Mouse (Mus musculus) midbrain, embryonic 13.5 days (tissue): Measurements from ENCODE around the gene Pyroxd1. TPM values are rescaled to one million over a fixed set of nuclear protein-coding genes. Genes with fewer than 3 reads are reported as not detected.
A peak's percentile ranks its signal among the peaks of the same experiment; 100 is the strongest.

Experiments
- ATAC-seq: fragments of 200-750 bp; cut with Nextera tagmentation; 2 replicates; pipeline ENCODE4 v1.8.0; 2017; ENCODE audit warnings: mild to moderate bottlenecking, moderate TSS enrichment, moderate library complexity
- H3K27ac ChIP-seq: fragments of 300-500 bp; sonication (generic); 2 replicates; pipeline ENCODE4 v1.5.1; 2015; ENCODE audit warnings: inconsistent platforms, mild to moderate bottlenecking, moderate library complexity
- H3K27me3 ChIP-seq: fragments of 300-500 bp; sonication (generic); 2 replicates; pipeline ENCODE4 v1.6.1; 2015; ENCODE audit warnings: mild to moderate bottlenecking, inconsistent platforms
- H3K36me3 ChIP-seq: fragments of 300-500 bp; sonication (generic); 2 replicates; pipeline ENCODE4 v1.6.1; 2015; ENCODE audit warnings: mild to moderate bottlenecking, inconsistent platforms
- H3K4me1 ChIP-seq: fragments of 300-500 bp; sonication (generic); replicated peaks from 2 replicates; pipeline ENCODE4 v1.6.1; 2015; ENCODE audit warnings: inconsistent platforms
- H3K4me2 ChIP-seq: fragments of 300-500 bp; sonication (generic); replicated peaks from 2 replicates; pipeline ENCODE4 v1.6.1; 2015; ENCODE audit warnings: moderate library complexity, mild to moderate bottlenecking, inconsistent platforms
- H3K4me3 ChIP-seq: fragments of 300-500 bp; sonication (generic); replicated peaks from 2 replicates; pipeline ENCODE4 v1.5.1; 2015; ENCODE audit warnings: mild to moderate bottlenecking, inconsistent platforms
- H3K9ac ChIP-seq: fragments of 300-500 bp; sonication (generic); replicated peaks from 2 replicates; pipeline ENCODE4 v1.6.1; 2015; ENCODE audit warnings: mild to moderate bottlenecking, inconsistent platforms
- H3K9me3 ChIP-seq: fragments of 300-500 bp; sonication (generic); 2 replicates; pipeline ENCODE4 v1.6.1; 2016; ENCODE audit warnings: mild to moderate bottlenecking, inconsistent platforms
- WGBS: fragments of 180-500 bp; shearing (Covaris S2); methylation state at CpG from one replicate; pipeline ENCODE4 v1.1.7; 2015; 5-methylcytosine and 5-hydroxymethylcytosine counted together
- polyA plus RNA-seq: library from polyadenylated mRNA; unstranded; fragments of >200 nt; fragmentation: Nextera tagmentation; extraction: Ambion mirVana; gene quantifications from 2 replicates; pipeline ENCODE4 v1.2.1, GENCODE M21; 2015

Gene Pyroxd1
- polyA plus RNA-seq, result 24.2 and 28.8 TPM in 2 replicates

DNA sequence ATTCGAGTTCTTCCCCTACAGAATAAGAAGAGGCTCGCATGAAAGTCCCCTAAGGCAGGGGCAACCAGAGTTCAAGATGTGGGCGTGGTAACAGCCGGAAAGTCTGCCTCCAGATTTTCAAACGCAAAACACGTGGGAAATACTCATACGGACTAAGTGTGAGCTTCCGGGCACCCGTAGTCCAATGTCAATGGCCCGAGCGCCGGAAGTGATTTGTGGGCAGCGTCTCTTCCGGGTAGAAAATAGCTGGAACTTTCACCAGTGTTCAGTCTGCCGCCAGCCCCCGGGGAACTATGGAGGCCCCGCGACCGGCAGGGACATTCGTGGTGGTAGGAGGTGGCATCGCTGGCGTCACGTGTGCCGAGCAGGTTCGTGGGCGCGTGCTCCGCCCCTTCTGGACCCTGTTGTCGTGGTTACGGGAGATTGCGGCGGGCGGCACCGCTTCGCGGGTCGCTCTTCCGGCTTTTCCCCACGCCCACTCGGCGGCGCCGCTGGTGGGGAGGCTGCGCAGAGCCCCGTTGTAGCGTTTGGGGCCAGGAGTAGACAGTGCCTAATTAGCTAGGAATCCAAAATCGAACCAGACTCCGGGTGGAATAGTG, at the start of gene Pyroxd1:
TSS of gene Pyroxd1 (plus strand) at position 215 of the 599 bp plus-strand sequence.
- peak; percentile 95 for ATAC-seq
- Histone ChIP-seq H3K9me3 (no peaks in the 10 kb centered on the region), H3K4me3 (peak within 1 kb of the TSS; percentile 66), H3K4me1 (peaks cover 13% of the 10 kb centered on the region), H3K36me3 (peaks cover 26% of the 10 kb centered on the region), H3K4me2 (peak within 1 kb of the TSS; percentile 60), H3K9ac (peak within 1 kb of the TSS; percentile 69), H3K27ac (peak within 1 kb of the TSS; percentile 78), H3K27me3 (no peaks in the 10 kb centered on the region)
- under 1% methylated on average over 48 of the region's 48 CpGs for WGBS

GRCm38 (mm10) chr6:142298098-142298497, 47.4 kb upstream of the Pyroxd1 start, which contains the start of gene Iapp:
Gene Iapp (plus strand): TSS chr6:142298423.
- H3K9me3 ChIP-seq, result no peaks in the 10 kb centered on the region
- H3K4me2 ChIP-seq, result no peak within 1 kb of the TSS
- H3K27ac ChIP-seq, result no peak within 1 kb of the TSS
- WGBS, result 66% methylated on average over 4 of the region's 4 CpGs
- ATAC-seq, result no peak
- no peaks in the 10 kb centered on the region for H3K27me3 ChIP-seq
- H3K9ac ChIP-seq, result no peak within 1 kb of the TSS
- no peak within 1 kb of the TSS for H3K4me3 ChIP-seq
- H3K4me1 ChIP-seq, result no peaks in the 10 kb centered on the region
- no peaks in the 10 kb centered on the region for H3K36me3 ChIP-seq

GRCm38 (mm10) chr6:142305076-142305475, 40.4 kb upstream of the Pyroxd1 start:
- Histone ChIP-seq H3K4me3 (no peak overlapping the region), H3K4me2 (no peak overlapping the region), H3K9me3 (peaks cover 4% of the 10 kb centered on the region), H3K36me3 (no peaks in the 10 kb centered on the region), H3K27me3 (no peaks in the 10 kb centered on the region), H3K27ac (no peak overlapping the region), H3K9ac (no peak overlapping the region), H3K4me1 (no peaks in the 10 kb centered on the region)
- no peak for ATAC-seq

DNA sequence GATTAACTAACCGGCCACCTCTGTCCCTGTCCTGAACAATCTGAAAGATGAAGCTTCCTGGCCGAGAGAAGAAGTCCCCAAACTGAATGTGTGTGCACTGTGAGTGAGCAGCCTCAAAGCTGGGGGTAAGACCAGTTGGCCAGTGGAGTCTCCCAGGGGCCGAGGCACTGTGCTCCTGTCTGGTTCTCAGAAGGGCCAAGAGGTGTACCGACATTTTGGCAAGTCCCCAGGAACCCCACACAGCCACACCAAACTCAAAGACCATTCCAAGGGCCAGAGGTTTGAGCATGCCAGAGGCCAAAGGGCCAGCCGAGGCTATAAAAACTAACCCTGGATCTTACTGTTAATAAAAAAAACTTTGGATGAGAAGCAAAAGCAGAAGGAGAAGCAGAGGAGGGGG, 31.2 kb upstream of the Pyroxd1 start:
- Histone ChIP-seq H3K4me3 (no peak overlapping the region), H3K4me2 (no peak overlapping the region), H3K4me1 (no peaks in the 10 kb centered on the region), H3K36me3 (no peaks in the 10 kb centered on the region), H3K27me3 (no peaks in the 10 kb centered on the region), H3K9ac (no peak overlapping the region), H3K9me3 (peaks cover 4% of the 10 kb centered on the region), H3K27ac (no peak overlapping the region)
- 81% methylated on average over 5 of the region's 5 CpGs for WGBS
- ATAC-seq, result no peak

DNA sequence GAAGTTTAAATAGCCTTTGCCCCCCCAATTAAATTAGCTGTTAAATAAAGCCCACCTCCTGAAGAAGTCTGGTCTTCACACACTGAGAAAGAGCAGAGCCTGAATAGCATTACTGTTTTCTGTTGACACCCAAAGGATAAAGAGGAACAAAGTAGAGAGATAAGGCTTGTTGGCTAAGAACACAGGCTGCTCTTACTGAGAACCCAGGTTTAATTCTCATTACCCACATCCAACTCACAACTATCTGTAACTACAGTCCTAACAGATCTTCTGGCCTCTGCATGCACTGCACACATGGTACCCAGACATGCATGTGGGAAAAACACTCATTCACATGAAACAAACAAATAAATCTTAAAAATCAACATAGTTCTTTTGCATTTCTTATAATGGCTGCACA, 28.3 kb upstream of the Pyroxd1 start:
- Histone ChIP-seq H3K27me3 (no peaks in the 10 kb centered on the region), H3K4me1 (no peaks in the 10 kb centered on the region), H3K4me2 (no peak overlapping the region), H3K27ac (no peak overlapping the region), H3K36me3 (no peaks in the 10 kb centered on the region), H3K4me3 (no peak overlapping the region), H3K9me3 (no peaks in the 10 kb centered on the region), H3K9ac (no peak overlapping the region)
- ATAC-seq, result no peak

GRCm38 (mm10) chr6:142322881-142323280, 22.6 kb upstream of the Pyroxd1 start, which contains the start of gene Slco1a5:
Gene Slco1a5 (minus strand): TSS chr6:142322981.
- H3K9ac ChIP-seq, result no peak within 1 kb of the TSS
- H3K4me3 ChIP-seq, result no peak within 1 kb of the TSS
- 7% methylated on average over 4 of the region's 4 CpGs for WGBS
- no peak for ATAC-seq
- peaks cover 7% of the 10 kb centered on the region for H3K4me1 ChIP-seq
- no peaks in the 10 kb centered on the region for H3K27me3 ChIP-seq
- no peak within 1 kb of the TSS for H3K27ac ChIP-seq
- no peaks in the 10 kb centered on the region for H3K9me3 ChIP-seq
- no peak within 1 kb of the TSS for H3K4me2 ChIP-seq
- no peaks in the 10 kb centered on the region for H3K36me3 ChIP-seq

DNA sequence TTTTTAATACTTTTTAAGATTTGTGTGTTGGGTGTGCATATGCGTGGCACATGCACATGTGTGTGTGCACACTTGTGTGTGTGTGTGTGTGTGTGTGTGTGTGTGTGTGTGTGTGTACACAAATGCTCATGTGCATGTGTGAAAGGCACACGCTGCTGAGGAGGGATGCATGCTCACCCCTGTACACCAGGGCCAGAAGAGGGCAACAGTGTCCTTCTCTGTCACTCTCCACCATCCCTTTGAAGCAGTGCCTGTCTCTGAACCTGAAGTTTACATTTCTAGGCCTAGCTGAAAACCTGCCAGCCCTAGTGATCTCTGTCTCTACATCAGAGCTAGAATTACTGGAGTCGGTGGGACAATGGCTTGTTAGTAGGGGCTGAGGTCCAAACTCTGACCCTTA, 18.9 kb upstream of the Pyroxd1 start:
- WGBS, result 78% methylated on average over 3 of the region's 3 CpGs
- Histone ChIP-seq H3K4me1 (peaks cover 7% of the 10 kb centered on the region), H3K36me3 (no peaks in the 10 kb centered on the region), H3K9ac (no peak overlapping the region), H3K4me2 (no peak overlapping the region), H3K4me3 (no peak overlapping the region), H3K27me3 (no peaks in the 10 kb centered on the region), H3K27ac (no peak overlapping the region), H3K9me3 (no peaks in the 10 kb centered on the region)
- ATAC-seq, result no peak

- H3K27ac ChIP-seq, result no peak overlapping the region
- ATAC-seq, result no peak
- H3K4me3 ChIP-seq, result no peak overlapping the region
- H3K36me3 ChIP-seq, result no peaks in the 10 kb centered on the region
- 62% methylated on average over 1 of the region's 1 CpGs for WGBS
- no peaks in the 10 kb centered on the region for H3K9me3 ChIP-seq
- no peaks in the 10 kb centered on the region for H3K27me3 ChIP-seq
- no peaks in the 10 kb centered on the region for H3K4me1 ChIP-seq
- no peak overlapping the region for H3K9ac ChIP-seq
- H3K4me2 ChIP-seq, result no peak overlapping the region
Observed at GRCm38 (mm10) chr6:142329201-142329600, 16.3 kb upstream of the Pyroxd1 start.

DNA sequence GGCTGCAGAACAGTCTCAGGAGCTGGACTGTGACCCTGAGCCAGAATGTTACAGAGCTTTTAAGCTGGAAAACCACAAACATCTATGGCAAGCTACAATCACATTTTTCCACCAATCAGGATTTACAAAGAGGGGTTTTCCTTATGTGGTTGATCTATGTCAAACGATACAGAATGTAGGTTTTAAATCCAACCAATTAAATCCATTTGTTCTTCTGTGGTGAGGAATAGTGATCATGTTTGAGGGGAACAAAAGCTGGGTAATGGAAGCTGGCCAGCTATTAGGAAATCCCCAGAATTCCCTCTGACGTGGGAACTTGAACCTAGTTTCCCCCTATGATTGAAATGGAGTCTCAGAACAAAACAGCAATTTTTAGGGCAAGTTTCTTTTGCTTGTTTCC, 6.5 kb upstream of the Pyroxd1 start:
- no peak overlapping the region for H3K27ac ChIP-seq
- ATAC-seq, result no peak
- 74% methylated on average over 2 of the region's 2 CpGs for WGBS
- H3K27me3 ChIP-seq, result no peaks in the 10 kb centered on the region
- H3K9ac ChIP-seq, result no peak overlapping the region
- no peak overlapping the region for H3K4me2 ChIP-seq
- no peaks in the 10 kb centered on the region for H3K36me3 ChIP-seq
- H3K4me3 ChIP-seq, result no peak overlapping the region
- H3K4me1 ChIP-seq, result no peaks in the 10 kb centered on the region
- H3K9me3 ChIP-seq, result no peaks in the 10 kb centered on the region

DNA sequence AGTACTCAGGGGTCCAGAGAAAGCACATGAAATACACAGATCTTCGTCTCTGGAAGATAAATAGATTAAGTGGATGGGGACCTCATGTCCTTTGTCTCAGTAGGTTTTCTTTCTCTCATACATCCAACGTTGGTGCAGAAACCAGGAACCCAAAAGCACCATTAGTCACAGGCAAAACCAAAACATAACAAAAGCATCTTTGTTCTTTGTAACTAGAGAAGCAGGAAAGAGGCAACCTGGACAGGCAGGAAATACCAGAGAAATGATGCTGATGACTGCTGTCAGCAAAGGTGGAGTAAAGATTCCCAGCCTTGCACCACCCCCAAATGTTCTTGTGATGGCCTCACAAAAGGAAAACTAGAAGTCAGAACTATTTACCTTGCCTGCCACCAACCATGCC, 5.9 kb upstream of the Pyroxd1 start:
- H3K27me3 ChIP-seq, result no peaks in the 10 kb centered on the region
- 61% methylated on average over 2 of the region's 2 CpGs for WGBS
- ATAC-seq, result no peak

GRCm38 (mm10) chr6:142343561-142343960, 1.9 kb upstream of the Pyroxd1 start:
- 76% methylated on average over 2 of the region's 2 CpGs for WGBS
- H3K36me3 ChIP-seq, result peaks cover 8% of the 10 kb centered on the region
- no peak overlapping the region for H3K9ac ChIP-seq
- ATAC-seq, result no peak
- H3K4me1 ChIP-seq, result peaks cover 13% of the 10 kb centered on the region
- H3K4me3 ChIP-seq, result no peak overlapping the region
- H3K4me2 ChIP-seq, result no peak overlapping the region
- no peaks in the 10 kb centered on the region for H3K9me3 ChIP-seq
- H3K27me3 ChIP-seq, result no peaks in the 10 kb centered on the region
- H3K27ac ChIP-seq, result no peak overlapping the region

More for the DNA sequence above, 5.9 kb upstream of the Pyroxd1 start:
- Histone ChIP-seq H3K27ac (no peak overlapping the region), H3K4me3 (no peak overlapping the region), H3K9ac (no peak overlapping the region), H3K4me2 (no peak overlapping the region), H3K9me3 (no peaks in the 10 kb centered on the region), H3K4me1 (no peaks in the 10 kb centered on the region), H3K36me3 (no peaks in the 10 kb centered on the region)

- no peak for ATAC-seq
- 65% methylated on average over 12 of the region's 12 CpGs for WGBS
- H3K27me3 ChIP-seq, result no peaks in the 10 kb centered on the region
- H3K4me1 ChIP-seq, result peaks cover 13% of the 10 kb centered on the region
- no peak overlapping the region for H3K27ac ChIP-seq
- H3K9me3 ChIP-seq, result no peaks in the 10 kb centered on the region
- H3K4me3 ChIP-seq, result peak overlapping the region; percentile 66
- H3K4me2 ChIP-seq, result peak overlapping the region; percentile 60
- H3K9ac ChIP-seq, result peak overlapping the region; percentile 69
- H3K36me3 ChIP-seq, result peaks cover 34% of the 10 kb centered on the region
Observed at GRCm38 (mm10) chr6:142346181-142347110, 992 bp downstream of the Pyroxd1 start.
